Mouse (Mus musculus) thymus, adult 2 months (tissue): ENCODE measurements around the gene Rxylt1.

Source experiments
- CTCF ChIP-seq: fragments of 200-500 bp; IDR thresholded peaks from 2 replicates; pipeline ENCODE4 v1.5.1; 2012; ENCODE audit warnings: mild to moderate bottlenecking, control low read depth, low read length, moderate library complexity, borderline replicate concordance; ENCODE audit not compliant: control insufficient read depth, poor library complexity, insufficient read depth; ENCODE audit errors: extremely low read depth
- POLR2A ChIP-seq: fragments of 200-500 bp; IDR thresholded peaks from 2 replicates; pipeline ENCODE4 v1.6.1; 2012; ENCODE audit warnings: mild to moderate bottlenecking, low read length, control low read depth, moderate library complexity; ENCODE audit not compliant: control insufficient read depth, poor library complexity, insufficient read depth; ENCODE audit errors: extremely low read depth

DNA sequence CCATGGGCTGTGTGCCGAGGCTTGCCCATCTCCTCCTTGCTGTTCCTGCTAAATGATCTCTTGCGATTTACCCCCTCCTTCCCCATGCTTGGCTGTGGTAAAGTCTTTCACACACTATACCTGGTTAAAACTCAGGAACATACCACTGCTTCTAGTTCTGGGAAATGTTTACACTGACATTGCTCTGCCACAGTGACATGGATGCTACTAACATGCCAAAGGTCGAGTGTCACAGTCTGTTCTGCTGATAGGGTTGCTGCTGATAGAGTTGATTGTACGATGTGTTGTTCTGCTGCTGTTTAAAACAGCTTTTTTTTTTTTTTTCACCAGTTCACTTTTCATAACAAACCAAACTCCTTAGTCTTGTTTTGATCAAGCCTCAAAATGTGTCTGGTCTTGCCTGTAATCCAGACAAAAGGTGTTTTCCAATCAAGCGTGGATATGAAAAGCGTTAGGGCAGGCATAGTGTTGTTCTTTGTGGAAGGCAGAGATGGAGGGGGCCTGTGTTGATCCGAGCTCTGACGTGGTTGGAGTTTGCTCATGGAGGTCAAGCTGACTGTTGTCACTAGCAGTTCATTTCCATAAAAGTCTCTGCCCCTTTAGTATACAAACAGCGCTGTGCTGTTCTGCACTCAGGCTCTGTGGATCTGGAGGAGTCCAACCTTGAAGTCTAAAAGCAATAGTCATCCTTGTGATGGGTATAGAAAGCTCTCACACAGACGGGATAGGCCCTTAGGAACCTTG is 8.9 kb upstream of the Rxylt1 start:
- TF ChIP-seq CTCF, result no peak
- TF ChIP-seq POLR2A, result no peak
